Mouse (Mus musculus): Measurements from ENCODE around the gene Pou2f2. TPM values are rescaled to one million over a fixed set of nuclear protein-coding genes. Genes with fewer than 3 reads are reported as not detected.

Gene Pou2f2
- total RNA-seq (2021) = under 1 TPM; 0.10 to 0.72 TPM
- long read RNA-seq, experiment 1 = 0 reads
- long read RNA-seq, experiment 2, partial matches to known transcripts = 0 of 1 reads
- long read RNA-seq, experiment 2, other reads (novel, unspliced or antisense) = 1 of 1 reads

- peak; percentile 44 to 46 for DNase-seq
- intact Hi-C loops (cut with DNase I) = no loop called here
These were observed at the start of gene Pou2f2 for GRCm38 (mm10) chr7:25179606-25180161. Gene Pou2f2, minus strand, starts transcription at chr7:25179726.

DNA sequence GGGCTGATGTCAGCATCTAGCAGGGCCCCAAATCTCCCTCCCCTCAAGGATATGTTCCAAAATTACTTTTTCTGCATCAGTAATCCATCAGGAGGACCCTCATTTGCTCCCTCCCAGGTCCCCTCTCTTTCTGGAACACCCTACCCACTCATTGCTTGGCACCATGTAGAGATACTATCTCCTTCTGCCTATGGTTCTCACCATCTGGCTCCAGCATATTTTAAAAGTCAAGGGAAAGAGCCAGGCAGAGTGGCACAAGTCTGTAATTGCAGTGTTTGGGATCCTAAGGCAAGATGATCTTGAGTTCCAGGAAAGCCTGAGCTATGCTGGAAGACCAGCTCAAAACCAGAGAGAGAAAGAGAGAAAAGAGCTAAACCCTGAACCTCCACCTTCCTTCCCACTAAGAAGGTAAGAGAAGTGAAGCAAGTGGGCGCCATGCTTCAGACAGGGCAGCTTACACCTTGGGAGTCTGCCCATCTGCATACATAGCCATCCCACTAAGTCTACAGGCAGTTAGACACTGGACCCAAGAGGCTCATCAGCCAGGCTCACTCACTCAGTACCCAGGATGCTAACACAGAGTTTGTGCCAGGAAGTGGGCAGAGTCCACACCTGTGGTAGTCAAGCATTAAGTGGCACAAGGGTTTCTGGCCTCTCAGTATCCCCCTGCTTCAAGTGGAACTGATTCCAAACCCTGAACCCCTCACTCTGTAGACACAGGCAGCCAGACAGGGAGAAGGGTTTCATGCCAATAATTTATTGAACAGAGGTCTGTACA is 48.2 kb upstream of the Pou2f2 start:
- no peak for DNase-seq
- intact Hi-C loops (cut with DNase I) = no loop called here

GRCm38 (mm10) chr7:25222275-25222967 is 42.9 kb upstream of the Pou2f2 start:
- intact Hi-C loops (cut with DNase I) = no loop called here
- no peak for DNase-seq

- intact Hi-C loops (cut with DNase I) = no loop called here
- DNase-seq = peak; percentile 95 to 98
These were observed 41.8 kb upstream of the Pou2f2 start, which contains the start of gene Zfp526 for GRCm38 (mm10) chr7:25221102-25221883. Gene Zfp526, plus strand, starts transcription at chr7:25221425.

GRCm38 (mm10) chr7:25220457-25221101 is 41.1 kb upstream of the Pou2f2 start, which contains the start of gene Dedd2:
Gene Dedd2, minus strand, starts transcription at chr7:25220615.
- intact Hi-C loops (cut with DNase I) = no loop called here
- no peak for DNase-seq

DNA sequence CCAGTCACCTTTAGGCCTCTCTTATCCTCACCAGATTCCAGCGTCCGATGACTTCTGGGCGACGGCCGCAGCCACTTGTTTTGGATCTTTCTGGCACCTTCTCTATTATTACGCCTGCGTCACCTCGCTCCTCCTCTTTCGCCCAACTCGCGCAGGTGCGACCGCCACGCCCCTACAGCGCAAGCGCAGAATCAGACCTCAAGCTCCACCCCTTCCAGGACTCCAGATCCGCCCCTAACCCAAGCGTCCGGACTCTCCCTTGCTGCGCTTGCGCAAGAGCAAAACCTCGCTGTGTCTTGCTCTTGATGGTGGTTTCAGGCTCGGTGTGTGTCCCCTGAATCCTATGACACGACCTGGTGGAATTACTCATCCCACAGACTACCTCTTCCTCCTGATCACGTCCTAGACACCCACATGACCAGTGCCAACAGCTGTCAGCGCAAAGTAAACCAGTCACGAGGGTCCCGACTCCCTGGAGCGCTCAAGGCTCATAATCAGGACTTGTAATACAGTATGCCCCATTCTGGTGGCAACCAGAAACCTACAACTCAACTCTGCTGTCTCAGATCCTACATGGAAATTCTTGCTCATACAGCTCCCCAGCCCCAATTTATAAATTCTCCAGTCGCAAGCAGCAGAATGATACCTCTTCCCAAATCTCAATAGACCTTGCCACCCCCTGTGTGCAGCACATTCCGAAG is 40.4 kb upstream of the Pou2f2 start:
- intact Hi-C loops (cut with DNase I) = loop anchor here (5.0 kb wide), 1 partner anchor 1937 kb away; no protein-coding TSS in a partner anchor
- DNase-seq = peak; percentile 91 to 95

GRCm38 (mm10) chr7:25219416-25219750 is 39.9 kb upstream of the Pou2f2 start:
- DNase-seq = no peak
- intact Hi-C loops (cut with DNase I) = loop anchor here (5.0 kb wide), 1 partner anchor 1938 kb away; no protein-coding TSS in a partner anchor

GRCm38 (mm10) chr7:25218705-25219415 is 39.3 kb upstream of the Pou2f2 start:
- intact Hi-C loops (cut with DNase I) = loop anchor here (5.0 kb wide), 1 partner anchor 1938 kb away; no protein-coding TSS in a partner anchor
- DNase-seq = no peak

DNA sequence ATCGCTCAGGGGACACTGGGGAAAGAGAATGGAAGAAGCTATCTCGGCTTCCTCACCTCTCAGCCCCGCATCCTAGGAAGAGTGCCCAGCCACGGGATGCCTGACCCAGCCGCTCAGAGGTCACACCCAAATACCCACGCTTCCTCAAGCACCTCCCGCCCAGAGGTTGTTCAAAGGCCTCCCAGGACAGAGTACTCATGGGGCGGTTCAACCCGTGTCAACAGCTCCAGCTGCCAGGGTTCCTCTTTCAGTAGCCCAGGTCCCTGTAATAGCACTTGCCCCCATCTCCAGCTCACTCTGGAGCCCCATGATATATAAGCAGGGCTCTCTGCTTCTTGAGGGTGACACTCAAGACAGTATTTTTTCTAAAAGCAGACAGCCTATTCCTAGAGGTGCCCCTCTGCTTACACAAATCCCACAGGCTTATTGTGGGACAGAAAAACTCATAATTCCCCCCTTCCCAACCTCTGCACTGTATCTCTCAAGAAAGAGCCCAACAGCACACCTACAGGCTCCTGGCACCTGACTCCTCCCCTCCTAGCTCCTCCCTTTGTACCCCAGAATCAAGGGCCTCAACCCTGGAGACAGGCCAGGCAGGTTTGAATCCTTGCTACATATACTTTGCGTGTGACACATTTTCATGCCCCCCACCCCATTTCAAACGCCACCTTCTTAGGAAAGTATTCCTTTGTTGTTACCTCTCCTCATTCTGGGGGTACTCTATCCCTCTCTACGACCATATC is 38.3 kb upstream of the Pou2f2 start:
- intact Hi-C loops (cut with DNase I) = loop anchor here (5.0 kb wide), 1 partner anchor 1939 kb away; no protein-coding TSS in a partner anchor
- no peak for DNase-seq

- no peak for DNase-seq
- intact Hi-C loops (cut with DNase I) = no loop called here
These were observed 34.6 kb upstream of the Pou2f2 start for GRCm38 (mm10) chr7:25214172-25214571.

GRCm38 (mm10) chr7:25213099-25213498 is 33.6 kb upstream of the Pou2f2 start:
- intact Hi-C loops (cut with DNase I) = no loop called here
- DNase-seq = no peak

- DNase-seq = peak; percentile 65 to 78
- intact Hi-C loops (cut with DNase I) = no loop called here
These were observed 31.0 kb upstream of the Pou2f2 start for GRCm38 (mm10) chr7:25210482-25210881.

- intact Hi-C loops (cut with DNase I) = no loop called here
- DNase-seq = no peak
These were observed 29.7 kb upstream of the Pou2f2 start for GRCm38 (mm10) chr7:25209161-25209622.

- no peak for DNase-seq
- intact Hi-C loops (cut with DNase I) = no loop called here
These were observed 26.7 kb upstream of the Pou2f2 start for GRCm38 (mm10) chr7:25206094-25206830.

GRCm38 (mm10) chr7:25205355-25206093 is 26.0 kb upstream of the Pou2f2 start:
- intact Hi-C loops (cut with DNase I) = no loop called here
- no peak for DNase-seq

DNA sequence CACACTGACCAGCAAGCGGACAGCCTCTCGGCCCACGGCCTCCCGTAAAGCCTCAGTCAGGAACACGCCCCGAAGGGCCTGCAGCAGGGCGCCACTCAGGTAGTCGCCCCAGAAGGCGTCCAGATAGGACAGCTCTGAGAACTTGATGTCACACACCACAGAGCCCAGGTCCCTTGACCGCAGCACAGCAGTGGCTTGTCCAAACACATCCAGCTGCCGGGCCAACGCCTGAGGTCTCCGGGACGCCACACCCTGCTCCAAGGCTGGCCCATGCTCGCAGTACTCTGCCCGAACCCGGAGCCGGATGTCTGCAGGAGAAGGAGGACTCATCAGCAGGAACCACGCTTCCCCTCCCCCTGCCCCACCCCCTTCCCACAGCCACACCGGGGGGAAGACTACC is 24.1 kb upstream of the Pou2f2 start:
- intact Hi-C loops (cut with DNase I) = no loop called here
- no peak for DNase-seq
